Mouse (Mus musculus): ENCODE results near the gene Dclk2. TPM values are rescaled to one million over a fixed set of nuclear protein-coding genes. Genes with fewer than 3 reads are reported as not detected.

Dclk2 gene
- polyA plus RNA-seq, 1 experiment from 2014 or later = 22.7 TPM

DNA sequence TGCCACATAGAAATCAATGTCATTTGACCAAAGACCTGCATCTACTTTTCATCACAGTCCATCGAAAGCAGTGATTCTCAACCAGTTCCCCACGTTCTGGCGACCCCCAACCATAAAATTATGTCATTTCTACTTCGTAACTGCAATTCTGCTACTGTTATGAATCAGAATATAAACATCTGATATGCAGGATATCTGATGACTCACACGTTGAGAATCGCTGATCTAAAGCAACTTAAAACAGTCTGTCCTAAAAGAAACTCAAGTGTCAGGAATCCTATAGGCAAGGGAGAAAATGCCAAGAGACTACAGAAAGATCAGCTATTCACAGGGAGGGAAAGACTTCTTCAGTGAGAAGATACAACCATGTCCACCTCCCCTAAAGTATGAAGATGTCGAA is 69.5 kb downstream of the Dclk2 start:
- 94% methylated on average over 7 of the region's 7 CpGs for WGBS
- no peaks in the 10 kb centered on the region for H3K27me3 ChIP-seq (ENCODE audit: poor library complexity, severe bottlenecking)
- H3K9me3 ChIP-seq = no peaks in the 10 kb centered on the region
- no peak for DNase-seq (ENCODE audit: extremely low spot score, low spot score)
- no peaks in the 10 kb centered on the region for H3K36me3 ChIP-seq (replicated peaks)
- H3K4me3 ChIP-seq = no peak overlapping the region
- H3K4me1 ChIP-seq = peaks cover 44% of the 10 kb centered on the region
- no peak overlapping the region; the same call in 1 of the 2 replicates for H3K27ac ChIP-seq

DNA sequence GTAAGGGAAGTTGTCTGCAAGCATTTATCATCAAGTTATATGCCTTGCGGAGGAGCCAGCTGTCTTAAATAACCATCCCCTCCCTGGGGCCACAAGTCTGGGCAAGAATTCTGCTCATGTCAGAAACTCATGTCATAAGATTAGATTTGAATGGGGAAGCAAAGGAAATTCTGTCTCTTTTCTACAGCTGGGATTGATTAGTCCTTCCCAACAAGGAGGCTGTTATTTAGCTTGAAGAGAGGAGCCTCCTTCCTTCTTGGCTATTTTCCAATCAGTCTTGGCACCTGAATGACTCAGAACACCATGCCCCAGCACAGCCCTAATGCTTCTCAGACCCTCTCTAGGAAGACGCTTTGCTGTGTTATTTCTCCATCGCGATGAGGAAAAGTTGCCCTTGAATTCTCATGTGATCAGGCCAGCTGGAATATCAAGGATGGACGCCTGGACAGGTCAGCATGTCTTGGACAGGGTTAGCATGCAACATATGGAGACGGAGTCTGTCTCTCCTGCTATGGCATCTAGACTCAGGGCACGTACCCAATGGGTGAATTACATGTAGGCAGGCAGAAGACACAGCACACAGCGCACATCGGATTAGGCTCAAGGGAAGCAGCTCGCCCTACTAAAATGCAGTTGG is 70.1 kb downstream of the Dclk2 start:
- DNase-seq (ENCODE audit: extremely low spot score, low spot score) = no peak
- peak overlapping the region; percentile 70 for H3K27ac ChIP-seq
- no peaks in the 10 kb centered on the region for H3K27me3 ChIP-seq (ENCODE audit: poor library complexity, severe bottlenecking)
- WGBS = 69% methylated on average over 10 of the region's 10 CpGs
- peaks cover 50% of the 10 kb centered on the region for H3K4me1 ChIP-seq
- no peaks in the 10 kb centered on the region for H3K9me3 ChIP-seq
- H3K36me3 ChIP-seq (replicated peaks) = no peaks in the 10 kb centered on the region
- no peak overlapping the region for H3K4me3 ChIP-seq

DNA sequence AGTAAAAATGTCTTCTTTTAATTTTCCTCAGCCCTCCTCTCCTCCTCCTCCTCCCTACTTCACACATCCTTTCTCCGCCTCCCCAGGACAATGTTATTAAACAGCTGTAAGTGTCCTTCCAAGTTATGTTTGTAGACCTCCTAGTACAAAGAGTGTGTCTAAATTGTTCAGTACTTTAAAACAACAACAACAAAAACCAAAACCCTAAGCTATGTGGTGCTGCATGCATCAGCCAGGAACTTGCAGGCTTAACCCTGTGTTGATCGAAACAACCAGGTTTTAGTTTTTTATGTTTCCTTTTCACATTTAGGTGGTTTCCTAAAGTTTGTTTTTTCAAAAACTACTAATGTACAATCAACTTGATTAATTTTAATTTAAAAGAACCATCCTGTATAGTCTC is 71.3 kb downstream of the Dclk2 start:
- WGBS = 78% methylated on average over 2 of the region's 2 CpGs

DNA sequence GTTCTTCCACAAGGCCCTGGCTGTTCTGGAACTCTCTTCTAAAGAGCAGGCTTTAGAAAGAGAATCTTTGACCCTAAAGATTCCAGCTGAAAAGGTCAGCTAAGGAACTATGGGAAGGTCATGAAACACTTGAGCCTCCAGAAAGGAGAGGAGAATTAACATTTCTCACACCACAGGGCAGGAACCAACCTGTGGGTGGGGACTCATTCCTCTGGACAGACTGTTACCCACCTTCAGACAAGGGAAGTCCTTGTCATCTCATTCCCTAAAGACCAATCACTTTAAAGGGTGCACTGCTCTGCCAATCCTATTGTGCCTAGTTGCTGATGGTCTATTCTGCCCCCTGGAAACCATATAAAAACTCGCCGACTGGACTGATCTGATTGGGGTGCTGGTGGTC is 73.1 kb downstream of the Dclk2 start:
- H3K27me3 ChIP-seq (ENCODE audit: poor library complexity, severe bottlenecking) = no peaks in the 10 kb centered on the region
- peaks cover 2% of the 10 kb centered on the region; the same call in 1 of the 2 replicates for H3K9me3 ChIP-seq
- DNase-seq (ENCODE audit: extremely low spot score, low spot score) = no peak
- H3K27ac ChIP-seq = peak overlapping the region; percentile 30; the same call in 1 of the 2 replicates
- no peaks in the 10 kb centered on the region for H3K36me3 ChIP-seq (replicated peaks)
- peaks cover 59% of the 10 kb centered on the region for H3K4me1 ChIP-seq
- WGBS = 69% methylated on average over 2 of the region's 2 CpGs
- no peak overlapping the region for H3K4me3 ChIP-seq

More for the DNA sequence above, 71.3 kb downstream of the Dclk2 start:
- DNase-seq (ENCODE audit: extremely low spot score, low spot score) = no peak
- H3K27ac ChIP-seq = no peak overlapping the region
- no peaks in the 10 kb centered on the region for H3K36me3 ChIP-seq (replicated peaks)
- peaks cover 62% of the 10 kb centered on the region for H3K4me1 ChIP-seq
- no peaks in the 10 kb centered on the region for H3K9me3 ChIP-seq
- H3K4me3 ChIP-seq = no peak overlapping the region
- no peaks in the 10 kb centered on the region for H3K27me3 ChIP-seq (ENCODE audit: poor library complexity, severe bottlenecking)

DNA sequence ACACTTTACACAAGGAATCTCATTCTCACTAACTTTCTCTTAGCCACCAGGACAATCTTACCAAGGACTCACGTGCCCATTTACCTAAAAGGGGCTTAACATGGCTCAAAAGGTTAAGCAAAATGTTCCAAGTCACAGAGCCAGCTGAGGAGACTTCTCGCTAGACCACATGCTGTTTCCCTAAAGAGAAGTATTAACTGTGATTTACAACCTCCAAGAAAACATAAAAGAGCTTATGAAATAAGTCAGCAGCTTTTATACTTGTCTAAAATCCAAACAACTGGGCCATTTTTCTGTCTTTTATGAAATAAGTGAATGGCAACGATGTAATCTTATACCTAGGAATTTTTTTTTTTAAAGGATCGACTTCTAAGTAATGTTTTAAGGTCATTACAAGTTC is 74.6 kb downstream of the Dclk2 start:
- no peaks in the 10 kb centered on the region for H3K36me3 ChIP-seq (replicated peaks)
- peaks cover 54% of the 10 kb centered on the region for H3K4me1 ChIP-seq
- no peak for DNase-seq (ENCODE audit: extremely low spot score, low spot score)
- WGBS = 12% methylated on average over 4 of the region's 4 CpGs
- H3K27ac ChIP-seq = 0 out of 2 replicates have a peak overlapping the region, but pooled peaks have one; percentile 48
- peaks cover 6% of the 10 kb centered on the region; the same call in 1 of the 2 replicates for H3K9me3 ChIP-seq
- no peak overlapping the region for H3K4me3 ChIP-seq
- H3K27me3 ChIP-seq (ENCODE audit: poor library complexity, severe bottlenecking) = no peaks in the 10 kb centered on the region

DNA sequence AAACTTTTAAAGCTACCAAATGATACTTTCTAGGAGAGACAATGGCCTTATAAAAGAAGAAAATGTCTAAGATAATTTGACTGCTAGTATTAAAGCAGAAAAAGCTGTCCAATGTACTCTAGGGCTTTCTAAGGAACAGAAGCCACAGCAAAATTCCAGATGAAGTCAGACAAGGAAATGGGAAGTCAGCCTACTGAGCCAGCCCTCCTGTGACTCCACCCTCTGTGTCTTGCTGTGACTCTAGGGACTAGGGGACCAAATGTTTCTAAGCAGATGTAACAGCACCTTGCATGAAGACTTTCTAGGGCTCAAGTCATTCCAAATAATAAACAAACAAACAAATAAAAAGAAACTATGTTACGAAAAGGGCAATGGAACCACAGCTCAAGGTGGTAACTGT is 75.1 kb downstream of the Dclk2 start:
- no peaks in the 10 kb centered on the region for H3K36me3 ChIP-seq (replicated peaks)
- 74% methylated on average over 1 of the region's 1 CpGs for WGBS
- H3K27me3 ChIP-seq (ENCODE audit: poor library complexity, severe bottlenecking) = no peaks in the 10 kb centered on the region
- H3K9me3 ChIP-seq = peaks cover 6% of the 10 kb centered on the region; the same call in 1 of the 2 replicates
- peaks cover 49% of the 10 kb centered on the region for H3K4me1 ChIP-seq
- no peak for DNase-seq (ENCODE audit: extremely low spot score, low spot score)
- no peak overlapping the region for H3K4me3 ChIP-seq
- peak overlapping the region; percentile 48; the same call in 1 of the 2 replicates for H3K27ac ChIP-seq

DNA sequence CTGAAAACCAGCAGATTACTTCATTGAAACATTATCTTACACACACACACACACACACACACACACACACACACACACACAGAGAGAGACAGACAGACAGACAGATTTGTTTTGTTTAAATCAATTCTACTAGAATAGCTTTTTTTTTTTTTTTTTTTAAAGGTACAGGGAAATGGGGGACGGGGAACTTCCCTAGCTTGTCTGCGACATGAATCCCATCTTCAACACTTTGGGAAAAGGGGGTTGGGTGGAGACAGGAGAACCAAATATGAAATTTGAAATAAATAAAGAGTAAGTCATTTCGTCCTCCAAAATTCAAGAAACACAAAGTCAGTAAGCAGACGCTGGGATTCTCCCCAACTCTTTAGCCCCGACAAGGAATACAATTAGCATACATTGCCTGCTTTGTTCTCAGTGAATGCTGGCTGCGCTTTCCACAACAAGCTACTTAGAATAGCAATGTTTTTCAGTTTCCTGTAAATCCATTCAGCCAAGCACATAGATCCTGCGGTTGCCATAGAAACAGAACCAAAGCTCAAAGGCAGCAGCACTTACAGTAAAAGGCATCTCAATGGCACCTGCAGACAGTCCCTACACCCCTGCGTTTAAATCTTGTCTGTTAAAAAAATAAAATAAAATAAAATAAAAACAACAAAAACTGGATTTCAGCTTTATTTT is 75.7 kb downstream of the Dclk2 start:
- H3K27me3 ChIP-seq (ENCODE audit: poor library complexity, severe bottlenecking) = no peaks in the 10 kb centered on the region
- peaks cover 6% of the 10 kb centered on the region; the same call in 1 of the 2 replicates for H3K9me3 ChIP-seq
- peak overlapping the region; percentile 27; the same call in 1 of the 2 replicates for H3K4me3 ChIP-seq
- peak; percentile 36 for DNase-seq (ENCODE audit: extremely low spot score, low spot score)
- H3K4me1 ChIP-seq = peaks cover 47% of the 10 kb centered on the region
- no peaks in the 10 kb centered on the region for H3K36me3 ChIP-seq (replicated peaks)
- 7% methylated on average over 8 of the region's 8 CpGs for WGBS
- H3K27ac ChIP-seq = peak overlapping the region; percentile 48; the same call in 1 of the 2 replicates

DNA sequence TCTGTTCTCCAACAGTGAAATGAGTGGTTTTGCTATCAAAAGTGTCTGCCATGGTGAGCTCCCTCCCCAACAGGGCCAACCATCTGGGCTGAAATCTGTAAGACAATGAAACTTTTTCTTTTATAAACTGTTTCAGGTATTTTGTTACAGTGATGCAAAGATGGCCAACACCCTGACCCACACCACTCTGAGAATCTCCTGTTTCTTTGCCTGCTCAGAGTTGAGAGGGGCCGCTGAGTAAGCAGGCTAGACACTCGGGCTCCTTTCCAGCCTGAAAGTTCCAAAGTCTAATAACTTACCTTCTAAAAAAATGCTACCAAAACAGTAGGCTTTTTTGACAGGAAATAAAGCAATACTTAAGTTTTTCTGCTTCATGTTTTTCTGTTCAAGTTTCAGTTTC is 78.2 kb downstream of the Dclk2 start:
- DNase-seq (ENCODE audit: extremely low spot score, low spot score) = no peak
- WGBS = 97% methylated on average over 2 of the region's 2 CpGs
- Histone ChIP-seq H3K9me3 (peaks cover 6% of the 10 kb centered on the region; the same call in 1 of the 2 replicates), H3K27me3 (ENCODE audit: poor library complexity, severe bottlenecking) (no peaks in the 10 kb centered on the region), H3K4me3 (no peak overlapping the region), H3K36me3 (replicated peaks) (no peaks in the 10 kb centered on the region), H3K27ac (no peak overlapping the region), H3K4me1 (peaks cover 58% of the 10 kb centered on the region)

DNA sequence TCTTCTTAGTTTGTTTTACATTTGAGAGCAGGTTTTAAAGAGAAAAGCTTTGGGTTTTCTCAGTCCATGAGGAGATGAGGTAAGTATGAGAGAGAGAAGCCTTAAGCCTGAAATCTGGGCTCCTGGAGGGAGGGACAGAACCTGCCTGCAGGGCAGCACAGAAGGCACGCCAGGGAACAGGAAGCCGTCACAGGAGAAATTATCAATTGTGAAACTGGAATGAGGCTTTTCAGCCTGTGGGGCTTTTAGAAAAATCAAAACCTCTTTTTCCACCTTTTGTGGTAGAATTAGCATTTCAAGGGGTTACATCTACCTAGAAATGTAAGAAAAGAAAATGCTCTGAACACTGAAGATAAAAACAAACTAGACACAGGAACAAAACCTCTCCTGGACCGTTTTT is 81.0 kb downstream of the Dclk2 start:
- Histone ChIP-seq H3K9me3 (peaks cover 6% of the 10 kb centered on the region; the same call in 1 of the 2 replicates), H3K27ac (peak overlapping the region; percentile 25; the same call in 1 of the 2 replicates), H3K4me1 (peaks cover 37% of the 10 kb centered on the region), H3K36me3 (replicated peaks) (peaks cover 5% of the 10 kb centered on the region), H3K27me3 (ENCODE audit: poor library complexity, severe bottlenecking) (0 out of 2 replicates have a peak, but pooled peaks cover 3% of the 10 kb centered on the region), H3K4me3 (no peak overlapping the region)
- no peak for DNase-seq (ENCODE audit: extremely low spot score, low spot score)
- WGBS = 23% methylated on average over 3 of the region's 3 CpGs

DNA sequence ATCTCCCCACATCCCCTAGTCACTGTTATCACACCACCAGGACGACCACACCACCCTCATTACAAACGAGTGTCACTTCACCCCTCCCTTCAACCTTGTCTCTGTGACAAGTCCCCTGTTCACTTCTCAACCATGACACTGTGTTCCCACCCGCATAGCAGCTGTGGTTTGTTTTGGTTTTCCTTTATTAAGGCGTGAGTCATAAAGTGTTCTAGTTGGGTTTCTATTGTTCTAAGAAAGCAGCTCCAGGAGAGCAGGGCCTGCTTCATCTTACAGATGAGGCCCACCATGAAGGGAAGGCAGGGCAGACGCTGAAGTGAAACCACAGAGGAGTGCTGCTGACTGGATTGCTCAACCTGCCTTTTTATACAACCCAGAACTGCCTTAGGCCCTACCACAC is 83.3 kb downstream of the Dclk2 start:
- Histone ChIP-seq H3K36me3 (replicated peaks) (peaks cover 5% of the 10 kb centered on the region), H3K27ac (no peak overlapping the region), H3K27me3 (ENCODE audit: poor library complexity, severe bottlenecking) (peaks cover 11% of the 10 kb centered on the region), H3K9me3 (peaks cover 2% of the 10 kb centered on the region; the same call in 1 of the 2 replicates), H3K4me3 (no peak overlapping the region), H3K4me1 (peaks cover 48% of the 10 kb centered on the region)
- 79% methylated on average over 5 of the region's 5 CpGs for WGBS
- DNase-seq (ENCODE audit: extremely low spot score, low spot score) = no peak

DNA sequence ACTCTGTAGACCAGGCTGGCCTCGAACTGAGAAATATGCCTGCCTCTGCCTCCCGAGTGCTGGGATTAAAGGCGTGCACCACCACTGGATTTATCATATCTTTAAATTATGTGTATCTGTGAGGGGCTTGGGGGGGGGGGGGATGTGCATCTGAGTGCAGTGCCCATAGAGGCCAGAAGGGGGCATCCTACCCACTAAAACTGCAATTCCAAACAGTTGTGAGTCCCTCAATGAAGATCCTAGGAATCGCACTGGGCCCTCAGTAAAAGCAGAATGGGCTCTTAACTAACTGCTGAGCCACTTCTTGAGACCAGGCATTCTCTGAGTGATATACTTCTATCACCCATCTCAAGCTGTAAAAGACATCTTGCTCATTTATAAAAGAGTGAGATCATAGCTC is 85.5 kb downstream of the Dclk2 start:
- no peak overlapping the region for H3K4me3 ChIP-seq
- WGBS = 91% methylated on average over 4 of the region's 4 CpGs
- H3K36me3 ChIP-seq (replicated peaks) = peaks cover 10% of the 10 kb centered on the region
- H3K4me1 ChIP-seq = peaks cover 54% of the 10 kb centered on the region
- no peak overlapping the region for H3K27ac ChIP-seq
- H3K9me3 ChIP-seq = no peaks in the 10 kb centered on the region
- no peak for DNase-seq (ENCODE audit: extremely low spot score, low spot score)
- peaks cover 29% of the 10 kb centered on the region for H3K27me3 ChIP-seq (ENCODE audit: poor library complexity, severe bottlenecking)

DNA sequence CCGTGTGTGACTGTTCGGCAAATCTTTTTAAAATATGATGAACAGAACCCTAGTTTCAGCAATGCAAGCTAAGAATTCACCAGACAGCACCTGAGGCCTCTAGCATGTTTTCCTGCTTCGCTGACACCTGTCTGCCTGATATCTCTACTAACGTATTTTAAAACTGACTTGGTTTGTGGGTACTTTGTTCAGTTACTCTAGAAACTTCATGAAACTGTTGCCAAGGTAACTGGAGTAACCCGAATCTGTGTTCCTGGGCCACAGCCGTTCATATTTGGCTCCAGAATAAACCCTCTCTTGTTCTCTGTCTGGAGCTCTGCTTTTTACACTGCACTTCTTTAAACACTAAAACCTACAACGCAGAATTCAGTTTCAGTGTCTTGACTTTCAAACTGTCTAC is 86.3 kb downstream of the Dclk2 start:
- 72% methylated on average over 7 of the region's 7 CpGs for whole genome bisulfite sequencing
- no peak for DNase-seq (ENCODE audit: extremely low spot score, low spot score)

More for the DNA sequence above, 86.3 kb downstream of the Dclk2 start:
- Histone ChIP-seq H3K4me3 (no peak overlapping the region), H3K36me3 (replicated peaks) (peaks cover 10% of the 10 kb centered on the region), H3K4me1 (peaks cover 46% of the 10 kb centered on the region), H3K27me3 (ENCODE audit: poor library complexity, severe bottlenecking) (peaks cover 29% of the 10 kb centered on the region), H3K27ac (no peak overlapping the region), H3K9me3 (no peaks in the 10 kb centered on the region)

Measured in forebrain, embryonic 10.5 days (tissue).